ENCODE assay signal across 8 mouse cellular contexts in genomic region chr10:127521611-127522080, GRCm38 (mm10). TPM values are rescaled to one million over a fixed set of nuclear protein-coding genes. Genes with fewer than 3 reads are reported as not detected.
DNase-seq lines count a peak whose midpoint lies in the region; ATAC-seq and TF ChIP-seq lines count a peak whose summit lies in the region.

No protein-coding gene starts in this region.

- H3K4me1 ChIP-seq in heart, postnatal 0 days (ENCODE audit: control insufficient read depth, insufficient read depth) = peaks cover 13% of the 10 kb centered on the region
- H3K4me1 ChIP-seq in hindbrain, embryonic 11.5 days (replicated peaks; ENCODE audit: control insufficient read depth, insufficient read depth, low read length) = peaks cover 26% of the 10 kb centered on the region

- peak overlapping the region; percentile 49; the same call in 1 of the 2 replicates for H3K9ac ChIP-seq in heart, postnatal 0 days (replicated peaks; ENCODE audit: low read depth, low read length)
- peak overlapping the region; percentile 42; the same call in 1 of the 2 replicates for H3K9ac ChIP-seq in hindbrain, embryonic 11.5 days (ENCODE audit: low read depth, low read length)

- H3K27ac ChIP-seq in heart, postnatal 0 days (ENCODE audit: low read depth) = no peak overlapping the region
- H3K27ac ChIP-seq in hindbrain, embryonic 11.5 days (ENCODE audit: low read depth, low read length) = no peak overlapping the region

- no peak for TF ChIP-seq CTCF in heart, postnatal 0 days (IDR thresholded peaks at IDR 0.05; ENCODE audit: low read depth)

- H3K4me3 ChIP-seq in heart, postnatal 0 days (ENCODE audit: low read depth, low read length) = peak overlapping the region; percentile 52
- peak overlapping the region; percentile 47 for H3K4me3 ChIP-seq in hindbrain, embryonic 11.5 days (ENCODE audit: low read depth, low read length)

- ATAC-seq in heart, postnatal 0 days (ENCODE audit: insufficient read depth, low read depth) = no peak
- ATAC-seq in hindbrain, embryonic 11.5 days (ENCODE audit: low FRiP score) = no peak
- ATAC-seq in megakaryocyte-erythroid progenitor cell, adult 5-6 weeks (replicated peaks; ENCODE audit: low FRiP score, low TSS enrichment, poor library complexity, severe bottlenecking) = peak; percentile 66

- H3K4me2 ChIP-seq in heart, postnatal 0 days (ENCODE audit: low read depth, low read length) = peak overlapping the region; percentile 92
- H3K4me2 ChIP-seq in hindbrain, embryonic 11.5 days (replicated peaks; ENCODE audit: low read depth, low read length) = peak overlapping the region; percentile 80

- H3K27me3 ChIP-seq in heart, postnatal 0 days (ENCODE audit: control insufficient read depth, insufficient read depth, low read length) = peaks cover 30% of the 10 kb centered on the region
- peaks cover 35% of the 10 kb centered on the region for H3K27me3 ChIP-seq in hindbrain, embryonic 11.5 days (ENCODE audit: control insufficient read depth, insufficient read depth, low read length)

- no peaks in the 10 kb centered on the region for H3K9me3 ChIP-seq in heart, postnatal 0 days (replicated peaks; ENCODE audit: control insufficient read depth, low read length)
- no peaks in the 10 kb centered on the region for H3K9me3 ChIP-seq in hindbrain, embryonic 11.5 days (ENCODE audit: control insufficient read depth, low read length)

- TF ChIP-seq EP300 in heart, postnatal 0 days (IDR thresholded peaks at IDR 0.05; ENCODE audit: low read depth) = no peak

- DNase-seq in heart, postnatal 0 days (ENCODE audit: low spot score) = no peak
- DNase-seq in heart, postnatal 36 days = no peak
- DNase-seq in T-cell, adult 2 months (ENCODE audit: low spot score) = peak; percentile 25
- DNase-seq in hindbrain, embryonic 11.5 days (ENCODE audit: low spot score) = no peak
- no peak for DNase-seq in frontal cortex, postnatal 14 days (ENCODE audit: low spot score in 2 of 2)
- DNase-seq in layer of hippocampus, adult 11-12 months (ENCODE audit: low spot score) = no peak
- DNase-seq in urinary bladder, postnatal 14 days (ENCODE audit: low spot score) = no peak

- H3K36me3 ChIP-seq in heart, postnatal 0 days (replicated peaks; ENCODE audit: control insufficient read depth, insufficient read depth, low read length) = peaks cover 30% of the 10 kb centered on the region
- peaks cover 3% of the 10 kb centered on the region; the same call in 1 of the 2 replicates for H3K36me3 ChIP-seq in hindbrain, embryonic 11.5 days (ENCODE audit: control insufficient read depth, insufficient read depth, low read length)

- intact Hi-C loops in heart, postnatal 36 days (cut with DNase I) = no loop called here

- WGBS in heart, postnatal 0 days = 5% methylated on average over 12 of the region's 12 CpGs
- whole genome bisulfite sequencing in hindbrain, embryonic 11.5 days = 9% methylated on average over 12 of the region's 12 CpGs

RNA-seq across cellular contexts. Expression of gene Shmt2, which starts 0.6 kb away (rescaled TPM):
- total RNA-seq in heart, postnatal 0 days (2014; rRNA removed; ENCODE audit: low replicate concordance) = 109 and 161 TPM in 2 replicates
- polyA plus RNA-seq in heart, postnatal 0 days (2015; fragmentation: Nextera tagmentation; extraction: Ambion mirVana) = 47.9 and 51.5 TPM in 2 replicates
- 10 to 100 TPM; 43.8 to 44.3 TPM for total RNA-seq in heart, postnatal 36 days (2021)
- 70.3 and 70.4 TPM in 2 replicates for polyA plus RNA-seq in hindbrain, embryonic 11.5 days (2014; fragmentation: Nextera tagmentation; extraction: Ambion mirVana)
- 159 and 164 TPM in 2 replicates for total RNA-seq in megakaryocyte-erythroid progenitor cell, adult 5-6 weeks (2014; fragmentation: Nextera tagmentation)
- total RNA-seq in megakaryocyte-erythroid progenitor cell, adult 5-6 weeks (2017) = 76.6 and 87.1 TPM in 2 replicates

RNA-seq across cellular contexts. Expression of gene Ndufa4l2, which starts 6.9 kb away (rescaled TPM):
- 43.8 and 68.3 TPM in 2 replicates for total RNA-seq in heart, postnatal 0 days (2014; rRNA removed; ENCODE audit: low replicate concordance)
- 46.4 and 47.6 TPM in 2 replicates for polyA plus RNA-seq in heart, postnatal 0 days (2015; fragmentation: Nextera tagmentation; extraction: Ambion mirVana)
- 10 to 100 TPM; 26.0 to 27.6 TPM for total RNA-seq in heart, postnatal 36 days (2021)
- polyA plus RNA-seq in hindbrain, embryonic 11.5 days (2014; fragmentation: Nextera tagmentation; extraction: Ambion mirVana) = 6.5 and 7.0 TPM in 2 replicates
- total RNA-seq in megakaryocyte-erythroid progenitor cell, adult 5-6 weeks (2014; fragmentation: Nextera tagmentation) = not detected in 2 replicates
- total RNA-seq in megakaryocyte-erythroid progenitor cell, adult 5-6 weeks (2017) = not detected in 2 replicates

RNA-seq across cellular contexts. Expression of gene Nxph4, which starts 12.7 kb away (rescaled TPM):
- not detected in 2 replicates for total RNA-seq in heart, postnatal 0 days (2014; rRNA removed; ENCODE audit: low replicate concordance)
- polyA plus RNA-seq in heart, postnatal 0 days (2015; fragmentation: Nextera tagmentation; extraction: Ambion mirVana) = 0.41 and 0.49 TPM in 2 replicates
- under 1 TPM; 0.28 to 0.41 TPM for total RNA-seq in heart, postnatal 36 days (2021)
- 54.5 and 59.8 TPM in 2 replicates for polyA plus RNA-seq in hindbrain, embryonic 11.5 days (2014; fragmentation: Nextera tagmentation; extraction: Ambion mirVana)
- total RNA-seq in megakaryocyte-erythroid progenitor cell, adult 5-6 weeks (2014; fragmentation: Nextera tagmentation) = not detected in 2 replicates
- not detected in 2 replicates for total RNA-seq in megakaryocyte-erythroid progenitor cell, adult 5-6 weeks (2017)

RNA-seq across cellular contexts. Expression of gene Stac3, which starts 20.2 kb away (rescaled TPM):
- 0.08 TPM in 1 of 2 replicates, not detected in the other for total RNA-seq in heart, postnatal 0 days (2014; rRNA removed; ENCODE audit: low replicate concordance)
- polyA plus RNA-seq in heart, postnatal 0 days (2015; fragmentation: Nextera tagmentation; extraction: Ambion mirVana) = 0.30 TPM in 1 of 2 replicates, not detected in the other
- under 1 TPM; 0.51 to 0.64 TPM for total RNA-seq in heart, postnatal 36 days (2021)
- 0.36 and 0.43 TPM in 2 replicates for polyA plus RNA-seq in hindbrain, embryonic 11.5 days (2014; fragmentation: Nextera tagmentation; extraction: Ambion mirVana)
- not detected in 2 replicates for total RNA-seq in megakaryocyte-erythroid progenitor cell, adult 5-6 weeks (2014; fragmentation: Nextera tagmentation)
- not detected in 2 replicates for total RNA-seq in megakaryocyte-erythroid progenitor cell, adult 5-6 weeks (2017)

Comparison
In these comparisons a context has a peak if more than half of its experiments do, and no peak if none do; other contexts are left out.
1. RNA of gene Ndufa4l2, which starts 6.9 kb away (total RNA-seq): 43.8 to 68.3 TPM in heart, postnatal 0 days and 26.0 to 27.6 TPM in heart, postnatal 36 days; not detected in megakaryocyte-erythroid progenitor cell, adult 5-6 weeks; every median in the first group is over 10 times any median in the second.